Mouse (Mus musculus): ENCODE data around the gene Scd4.

DNA sequence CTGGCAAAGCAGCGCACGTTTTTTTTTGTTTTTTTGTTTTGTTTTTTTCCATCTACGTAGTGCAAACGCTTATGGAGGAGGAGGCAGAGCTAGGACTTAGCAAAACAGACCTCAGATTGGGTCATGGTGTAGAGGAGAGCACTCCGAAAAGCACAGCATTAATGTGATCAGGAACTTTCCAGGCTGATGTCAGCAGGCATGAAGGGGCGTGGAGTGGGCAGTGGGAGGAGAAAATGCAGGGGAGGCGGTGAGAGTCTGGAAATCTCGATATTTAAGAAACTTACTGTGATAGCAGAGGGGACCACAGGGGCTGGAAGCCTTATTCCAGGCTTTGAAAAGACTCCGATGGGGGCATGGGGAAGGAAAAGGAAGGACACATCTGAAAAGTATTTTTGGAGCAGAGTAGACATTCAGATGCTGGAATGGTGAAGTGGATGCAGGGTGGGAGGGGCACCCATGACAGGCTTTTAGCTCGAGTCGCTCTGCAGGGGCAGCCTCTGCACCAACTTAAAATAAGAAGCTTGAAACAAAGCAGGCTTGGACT lies 17.9 kb upstream of the Scd4 start:
- TF ChIP-seq CTCF (IDR thresholded peaks at IDR 0.05; ENCODE audit: low read depth) (no peak), EP300 (optimal IDR thresholded peaks at IDR 0.05) (no peak)
